Mouse (Mus musculus) limb, embryonic 14.5 days (tissue): ENCODE results near the gene Rnf167. TPM values are rescaled to one million over a fixed set of nuclear protein-coding genes. Genes with fewer than 3 reads are reported as not detected.

Experiments used
- ATAC-seq: fragments of 200-750 bp; cut with Nextera tagmentation; 2 replicates; pipeline ENCODE4 v1.8.0; 2017; ENCODE audit warnings: low read depth, moderate number of reproducible peaks, moderate TSS enrichment; ENCODE audit not compliant: low FRiP score
- DNase-seq: peaks from one replicate; pipeline ENCODE4 v3.0.0-alpha.2; 2015; ENCODE audit warnings: low spot score
- H3K27ac ChIP-seq: fragments of 300-500 bp; sonication (generic); replicated peaks from 2 replicates; pipeline ENCODE4 v1.5.1; 2014; ENCODE audit warnings: low read depth, mild to moderate bottlenecking, low read length, moderate library complexity, mixed read lengths
- H3K27me3 ChIP-seq: fragments of 300-500 bp; sonication (generic); 2 replicates; pipeline ENCODE4 v1.6.1; 2014; ENCODE audit warnings: low read length, mixed read lengths; ENCODE audit not compliant: control insufficient read depth, insufficient read depth
- H3K36me3 ChIP-seq: fragments of 300-500 bp; sonication (generic); 2 replicates; pipeline ENCODE4 v1.6.1; 2014; ENCODE audit warnings: mild to moderate bottlenecking, low read length, moderate library complexity, mixed read lengths; ENCODE audit not compliant: control insufficient read depth, insufficient read depth
- H3K4me1 ChIP-seq: fragments of 300-500 bp; sonication (generic); 2 replicates; pipeline ENCODE4 v1.6.1; 2014; ENCODE audit warnings: antibody characterized with exemption, low read length, mixed read lengths; ENCODE audit not compliant: control insufficient read depth, insufficient read depth
- H3K4me2 ChIP-seq: fragments of 300-500 bp; sonication (generic); replicated peaks from 2 replicates; pipeline ENCODE4 v1.6.1; 2014; ENCODE audit warnings: low read depth, mild to moderate bottlenecking, low read length, moderate library complexity; ENCODE audit not compliant: severe bottlenecking
- H3K4me3 ChIP-seq: fragments of 300-500 bp; sonication (generic); replicated peaks from 2 replicates; pipeline ENCODE4 v1.5.1; 2014; ENCODE audit warnings: low read length
- H3K9ac ChIP-seq: fragments of 300-500 bp; sonication (generic); 2 replicates; pipeline ENCODE4 v1.6.1; 2014; ENCODE audit warnings: mild to moderate bottlenecking, low read depth, low read length, moderate library complexity; ENCODE audit not compliant: severe bottlenecking
- H3K9me3 ChIP-seq: fragments of 300-500 bp; sonication (generic); 2 replicates; pipeline ENCODE4 v1.6.1; 2016; ENCODE audit warnings: low read length; ENCODE audit not compliant: control insufficient read depth
- POLR2A ChIP-seq: fragments of 200-500 bp; IDR thresholded peaks from 2 replicates; pipeline ENCODE4 v1.8.0; 2012; ENCODE audit warnings: inconsistent platforms, mild to moderate bottlenecking, moderate library complexity, borderline replicate concordance; ENCODE audit not compliant: insufficient read depth, insufficient read length; ENCODE audit errors: extremely low read depth
- WGBS: fragments of 180-500 bp; shearing (Covaris S2); extraction: QIAGEN DNeasy Blood & Tissue Kit; methylation state at CpG from one replicate; pipeline ENCODE4 v1.1.7; 2014; 5-methylcytosine and 5-hydroxymethylcytosine counted together
- polyA plus RNA-seq, 2 experiments: library from polyadenylated mRNA; depleted of rRNA in 1 of 2; stranded (reverse) in 1 of 2; unstranded in 1 of 2; fragments of >200 nt; fragmentation: Nextera tagmentation in 1 of 2; extraction: Ambion mirVana in 1 of 2; gene quantifications; 2 replicates each; pipeline versions ENCODE4 v1.2.1 to v1.2.3; 2012 to 2014

Rnf167 gene
- polyA plus RNA-seq, 2 experiments, result 96.3 to 109 TPM

GRCm38 (mm10) chr11:70697376-70697775, 50.3 kb downstream of the Rnf167 start:
- no peak overlapping the region for H3K27ac ChIP-seq
- H3K9ac ChIP-seq, result no peak overlapping the region
- H3K4me3 ChIP-seq, result no peak overlapping the region
- ATAC-seq (no peak), DNase-seq (no peak)
- H3K27me3 ChIP-seq, result no peaks in the 10 kb centered on the region
- H3K9me3 ChIP-seq, result no peaks in the 10 kb centered on the region
- no peaks in the 10 kb centered on the region for H3K36me3 ChIP-seq
- WGBS, result 67% methylated on average over 3 of the region's 3 CpGs
- no peak for TF ChIP-seq POLR2A
- H3K4me1 ChIP-seq, result peaks cover 10% of the 10 kb centered on the region
- no peak overlapping the region for H3K4me2 ChIP-seq

- H3K9ac ChIP-seq, result no peak overlapping the region
- DNase-seq, result no peak
- TF ChIP-seq POLR2A, result no peak
- ATAC-seq, result no peak
- H3K36me3 ChIP-seq, result peaks cover 6% of the 10 kb centered on the region
- no peak overlapping the region for H3K27ac ChIP-seq
- WGBS, result 68% methylated on average over 2 of the region's 2 CpGs
- no peaks in the 10 kb centered on the region for H3K27me3 ChIP-seq
- peaks cover 10% of the 10 kb centered on the region for H3K4me1 ChIP-seq
- no peak overlapping the region for H3K4me2 ChIP-seq
- H3K4me3 ChIP-seq, result no peak overlapping the region; the same call in 1 of the 2 replicates
- no peaks in the 10 kb centered on the region for H3K9me3 ChIP-seq
Measured at GRCm38 (mm10) chr11:70699051-70699450, 52.0 kb downstream of the Rnf167 start.

DNA sequence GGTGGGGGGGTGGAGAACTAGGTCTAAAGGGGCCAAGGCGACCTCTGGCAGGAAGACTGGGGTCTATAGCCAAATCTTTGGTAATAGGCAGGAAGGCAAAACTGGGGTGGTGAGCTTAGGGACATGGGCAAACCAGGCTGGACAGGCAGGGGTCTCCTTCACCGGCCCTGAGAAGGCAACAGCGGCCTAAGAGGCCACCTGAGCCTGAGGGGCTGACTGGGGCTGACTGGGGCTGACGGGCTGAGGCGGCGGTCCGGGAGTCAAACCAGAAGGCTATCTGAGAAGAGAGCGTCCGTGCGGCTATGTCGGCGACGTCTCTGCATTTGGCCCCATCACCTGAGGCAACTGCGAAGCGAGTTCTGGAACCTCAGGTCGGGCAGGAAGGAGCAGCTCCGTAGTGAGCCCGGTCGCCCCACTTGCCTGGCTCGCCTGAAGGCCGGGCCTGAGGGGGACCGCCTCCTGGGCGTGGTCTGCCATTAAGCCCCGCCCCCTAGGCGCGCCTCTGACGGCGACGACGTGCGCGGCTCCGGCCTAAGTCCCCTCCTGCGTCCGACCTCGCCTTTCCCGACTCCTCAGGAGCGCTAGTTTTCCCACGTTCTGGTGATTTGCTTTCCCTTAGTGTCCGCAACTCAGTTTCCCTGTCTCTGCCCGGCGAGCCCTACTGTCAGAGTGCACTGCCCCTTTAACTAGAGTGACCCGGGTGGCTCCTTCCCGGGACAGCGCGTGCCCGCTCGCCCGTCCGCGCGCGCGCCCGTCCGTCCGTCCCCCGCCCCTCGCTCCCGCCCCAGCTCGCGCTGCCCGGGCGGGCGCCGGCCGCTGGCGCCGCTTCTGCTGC, 52.9 kb downstream of the Rnf167 start, which contains the start of the genes Inca1 and Kif1c:
Inca1 (minus strand) TSS at position 434 of the 835 bp plus-strand sequence.
Kif1c (plus strand) TSS at position 827 of the 835 bp plus-strand sequence.
- 3% methylated on average over 55 of the region's 69 CpGs for WGBS
- DNase-seq, result peak; percentile 93
- TF ChIP-seq POLR2A, result 0 out of 2 replicates have a peak, but pooled peaks have one; percentile 59

DNA sequence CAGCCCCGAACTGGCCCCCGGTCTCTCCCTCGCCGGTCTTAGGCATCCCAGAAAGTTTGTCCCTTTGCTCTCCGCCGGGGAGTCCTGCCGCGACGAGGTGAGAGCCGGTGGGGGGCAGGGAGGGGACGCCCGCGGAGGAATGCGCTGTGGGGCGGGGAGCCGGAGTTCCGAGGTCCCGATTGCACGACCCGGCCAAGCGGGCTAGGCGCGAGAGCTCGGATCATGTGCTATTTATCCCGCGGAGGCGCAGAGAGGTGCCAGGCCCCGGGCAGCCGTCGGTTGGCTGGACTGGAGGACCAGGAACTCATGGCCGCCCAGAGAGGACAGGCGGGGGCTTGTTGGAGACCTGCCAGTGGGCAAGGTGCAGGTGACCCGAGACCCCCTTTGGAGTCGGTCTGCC, 53.6 kb downstream of the Rnf167 start:
- Histone ChIP-seq H3K9me3 (no peaks in the 10 kb centered on the region), H3K4me2 (peak overlapping the region; percentile 85), H3K9ac (peak overlapping the region; percentile 91), H3K27me3 (no peaks in the 10 kb centered on the region), H3K4me3 (peak overlapping the region; percentile 90), H3K36me3 (peaks cover 22% of the 10 kb centered on the region), H3K27ac (peak overlapping the region; percentile 93), H3K4me1 (peaks cover 10% of the 10 kb centered on the region)
- DNase-seq (no peak), ATAC-seq (peak; percentile 20)
- TF ChIP-seq POLR2A, result no peak
- WGBS, result 0% methylated on average over 32 of the region's 34 CpGs

More for the DNA sequence above, 52.9 kb downstream of the Rnf167 start, which contains the start of the genes Inca1 and Kif1c:
- Histone ChIP-seq H3K9ac (peak within 1 kb of the TSS; percentile 91), H3K27ac (peak within 1 kb of the TSS; percentile 93), H3K9me3 (no peaks in the 10 kb centered on the region), H3K4me2 (peak within 1 kb of the TSS; percentile 85), H3K4me3 (peak within 1 kb of the TSS; percentile 90), H3K27me3 (no peaks in the 10 kb centered on the region), H3K36me3 (peaks cover 15% of the 10 kb centered on the region), H3K4me1 (peaks cover 10% of the 10 kb centered on the region)
- peak; percentile 96 for ATAC-seq

Other genes with a start within 250 kb of the Rnf167 start
- gene Pelp1, start 237.2 kb upstream of the Rnf167 start, polyA plus RNA-seq (2012; rRNA removed), result 37.1 and 45.2 TPM in 2 replicates
- gene Pelp1, start 237.2 kb upstream of the Rnf167 start, polyA plus RNA-seq (2014; fragmentation: Nextera tagmentation; extraction: Ambion mirVana), result 34.8 and 38.1 TPM in 2 replicates
- 48.7 and 53.6 TPM in 2 replicates for gene Arrb2, start 214.6 kb upstream of the Rnf167 start, polyA plus RNA-seq (2012; rRNA removed)
- 18.5 and 21.5 TPM in 2 replicates for gene Arrb2, start 214.6 kb upstream of the Rnf167 start, polyA plus RNA-seq (2014; fragmentation: Nextera tagmentation; extraction: Ambion mirVana)
- gene Med11, start 195.3 kb upstream of the Rnf167 start, polyA plus RNA-seq (2012; rRNA removed), result 27.6 and 32.4 TPM in 2 replicates
- 44.8 and 47.4 TPM in 2 replicates for gene Med11, start 195.3 kb upstream of the Rnf167 start, polyA plus RNA-seq (2014; fragmentation: Nextera tagmentation; extraction: Ambion mirVana)
- 1.1 and 1.4 TPM in 2 replicates for gene Zmynd15, start 187.8 kb upstream of the Rnf167 start, polyA plus RNA-seq (2012; rRNA removed)
- 0.46 and 0.92 TPM in 2 replicates for gene Zmynd15, start 187.8 kb upstream of the Rnf167 start, polyA plus RNA-seq (2014; fragmentation: Nextera tagmentation; extraction: Ambion mirVana)
- 4.4 and 5.9 TPM in 2 replicates for gene Cxcl16, start 187.3 kb upstream of the Rnf167 start, polyA plus RNA-seq (2012; rRNA removed)
- 4.3 and 6.3 TPM in 2 replicates for gene Cxcl16, start 187.3 kb upstream of the Rnf167 start, polyA plus RNA-seq (2014; fragmentation: Nextera tagmentation; extraction: Ambion mirVana)
- gene Tm4sf5, start 142.0 kb upstream of the Rnf167 start, polyA plus RNA-seq (2012; rRNA removed), result 0.29 and 0.50 TPM in 2 replicates
- gene Tm4sf5, start 142.0 kb upstream of the Rnf167 start, polyA plus RNA-seq (2014; fragmentation: Nextera tagmentation; extraction: Ambion mirVana), result 0.33 and 0.95 TPM in 2 replicates
- gene Vmo1, start 132.6 kb upstream of the Rnf167 start, polyA plus RNA-seq (2012; rRNA removed), result 0.14 TPM in 1 of 2 replicates, not detected in the other
- 0.30 TPM in 1 of 2 replicates, not detected in the other for gene Vmo1, start 132.6 kb upstream of the Rnf167 start, polyA plus RNA-seq (2014; fragmentation: Nextera tagmentation; extraction: Ambion mirVana)
- 0.24 and 0.36 TPM in 2 replicates for gene Gltpd2, start 128.0 kb upstream of the Rnf167 start, polyA plus RNA-seq (2012; rRNA removed)
- 0.54 and 0.73 TPM in 2 replicates for gene Gltpd2, start 128.0 kb upstream of the Rnf167 start, polyA plus RNA-seq (2014; fragmentation: Nextera tagmentation; extraction: Ambion mirVana)
- 421 and 423 TPM in 2 replicates for gene Psmb6, start 121.9 kb upstream of the Rnf167 start, polyA plus RNA-seq (2012; rRNA removed)
- 755 and 779 TPM in 2 replicates for gene Psmb6, start 121.9 kb upstream of the Rnf167 start, polyA plus RNA-seq (2014; fragmentation: Nextera tagmentation; extraction: Ambion mirVana)
- 1.2 TPM in 1 of 2 replicates, not detected in the other for gene Gm40193, start 114.3 kb upstream of the Rnf167 start, polyA plus RNA-seq (2012; rRNA removed)
- gene Gm40193, start 114.3 kb upstream of the Rnf167 start, polyA plus RNA-seq (2014; fragmentation: Nextera tagmentation; extraction: Ambion mirVana), result not detected in 2 replicates
- 18.9 and 22.6 TPM in 2 replicates for gene Pld2, start 107.2 kb upstream of the Rnf167 start, polyA plus RNA-seq (2012; rRNA removed)
- 5.8 and 7.5 TPM in 2 replicates for gene Pld2, start 107.2 kb upstream of the Rnf167 start, polyA plus RNA-seq (2014; fragmentation: Nextera tagmentation; extraction: Ambion mirVana)
- 91.2 and 114 TPM in 2 replicates for gene Mink1, start 84.4 kb upstream of the Rnf167 start, polyA plus RNA-seq (2012; rRNA removed)
- gene Mink1, start 84.4 kb upstream of the Rnf167 start, polyA plus RNA-seq (2014; fragmentation: Nextera tagmentation; extraction: Ambion mirVana), result 19.8 and 23.0 TPM in 2 replicates
- not detected in 2 replicates for gene 4930544D05Rik, start 31.4 kb upstream of the Rnf167 start, polyA plus RNA-seq (2012; rRNA removed)
- gene 4930544D05Rik, start 31.4 kb upstream of the Rnf167 start, polyA plus RNA-seq (2014; fragmentation: Nextera tagmentation; extraction: Ambion mirVana), result not detected in 2 replicates
- gene Chrne, start 28.0 kb upstream of the Rnf167 start, polyA plus RNA-seq (2012; rRNA removed), result 0.13 and 0.20 TPM in 2 replicates
- gene Chrne, start 28.0 kb upstream of the Rnf167 start, polyA plus RNA-seq (2014; fragmentation: Nextera tagmentation; extraction: Ambion mirVana), result 0.43 TPM in 1 of 2 replicates, not detected in the other
- gene Gp1ba, start 8.1 kb upstream of the Rnf167 start, polyA plus RNA-seq (2012; rRNA removed), result 0.47 and 0.69 TPM in 2 replicates
- gene Gp1ba, start 8.1 kb upstream of the Rnf167 start, polyA plus RNA-seq (2014; fragmentation: Nextera tagmentation; extraction: Ambion mirVana), result 0.48 and 0.56 TPM in 2 replicates
- gene Slc25a11, start 244 bp downstream of the Rnf167 start, polyA plus RNA-seq (2012; rRNA removed), result 134 and 150 TPM in 2 replicates
- 159 and 163 TPM in 2 replicates for gene Slc25a11, start 244 bp downstream of the Rnf167 start, polyA plus RNA-seq (2014; fragmentation: Nextera tagmentation; extraction: Ambion mirVana)
- gene Pfn1, start 7.4 kb downstream of the Rnf167 start, polyA plus RNA-seq (2012; rRNA removed), result 946 and 1,024 TPM in 2 replicates
- gene Pfn1, start 7.4 kb downstream of the Rnf167 start, polyA plus RNA-seq (2014; fragmentation: Nextera tagmentation; extraction: Ambion mirVana), result 1,646 and 1,675 TPM in 2 replicates
- 75.3 and 84.6 TPM in 2 replicates for gene Eno3, start 10.0 kb downstream of the Rnf167 start, polyA plus RNA-seq (2012; rRNA removed)
- 60.3 and 89.9 TPM in 2 replicates for gene Eno3, start 10.0 kb downstream of the Rnf167 start, polyA plus RNA-seq (2014; fragmentation: Nextera tagmentation; extraction: Ambion mirVana)
- 63.3 and 93.7 TPM in 2 replicates for gene Spag7, start 22.2 kb downstream of the Rnf167 start, polyA plus RNA-seq (2012; rRNA removed)
- gene Spag7, start 22.2 kb downstream of the Rnf167 start, polyA plus RNA-seq (2014; fragmentation: Nextera tagmentation; extraction: Ambion mirVana), result 97.0 and 98.1 TPM in 2 replicates
- 20.3 and 26.6 TPM in 2 replicates for gene Camta2, start 40.9 kb downstream of the Rnf167 start, polyA plus RNA-seq (2012; rRNA removed)
- 14.4 and 16.6 TPM in 2 replicates for gene Camta2, start 40.9 kb downstream of the Rnf167 start, polyA plus RNA-seq (2014; fragmentation: Nextera tagmentation; extraction: Ambion mirVana)
- 1.3 TPM in 2 replicates for gene Inca1, start 52.9 kb downstream of the Rnf167 start, polyA plus RNA-seq (2012; rRNA removed)
- gene Inca1, start 52.9 kb downstream of the Rnf167 start, polyA plus RNA-seq (2014; fragmentation: Nextera tagmentation; extraction: Ambion mirVana), result 0.81 and 0.93 TPM in 2 replicates
- 41.1 and 45.8 TPM in 2 replicates for gene Kif1c, start 53.3 kb downstream of the Rnf167 start, polyA plus RNA-seq (2012; rRNA removed)
- gene Kif1c, start 53.3 kb downstream of the Rnf167 start, polyA plus RNA-seq (2014; fragmentation: Nextera tagmentation; extraction: Ambion mirVana), result 14.6 and 16.2 TPM in 2 replicates
- gene Zfp3, start 117.0 kb downstream of the Rnf167 start, polyA plus RNA-seq (2012; rRNA removed), result 2.5 and 4.4 TPM in 2 replicates
- gene Zfp3, start 117.0 kb downstream of the Rnf167 start, polyA plus RNA-seq (2014; fragmentation: Nextera tagmentation; extraction: Ambion mirVana), result 5.9 and 7.3 TPM in 2 replicates
- 0.05 and 0.13 TPM in 2 replicates for gene Scimp, start 165.4 kb downstream of the Rnf167 start, polyA plus RNA-seq (2012; rRNA removed)
- gene Scimp, start 165.4 kb downstream of the Rnf167 start, polyA plus RNA-seq (2014; fragmentation: Nextera tagmentation; extraction: Ambion mirVana), result 0.40 and 0.62 TPM in 2 replicates
- 8.3 and 11.0 TPM in 2 replicates for gene Rabep1, start 197.5 kb downstream of the Rnf167 start, polyA plus RNA-seq (2012; rRNA removed)
- 29.5 and 33.3 TPM in 2 replicates for gene Rabep1, start 197.5 kb downstream of the Rnf167 start, polyA plus RNA-seq (2014; fragmentation: Nextera tagmentation; extraction: Ambion mirVana)